Mouse (Mus musculus) embryonic facial prominence, embryonic 13.5 days (tissue): ENCODE results near the gene Opn1sw. TPM values are rescaled to one million over a fixed set of nuclear protein-coding genes. Genes with fewer than 3 reads are reported as not detected.

Source experiments
- microRNA-seq: library from miRNA; unstranded; fragments of <30 nt; microRNA quantifications from one replicate; pipeline ENCODE4, GENCODE M21; 2016
- polyA plus RNA-seq: library from polyadenylated mRNA; unstranded; fragments of >200 nt; fragmentation: Nextera tagmentation; extraction: Ambion mirVana; gene quantifications from 2 replicates; pipeline ENCODE4 v1.2.1, GENCODE M21; 2015

Gene Opn1sw
- polyA plus RNA-seq, 1 experiment from 2014 or later: 0.70 TPM

Small RNA genes lying within 50 kb of the gene (microRNA-seq; reads per million reads assigned to microRNA genes)
- 1.3 reads per million for gene Gm26220
- gene Gm44354: not detected

Other genes with a start within 250 kb of the Opn1sw start
- 47.4 and 50.6 TPM in 2 replicates for gene Rbm28, start 223.5 kb downstream of the Opn1sw start, polyA plus RNA-seq
- gene Prrt4, start 208.9 kb downstream of the Opn1sw start, polyA plus RNA-seq: 1.2 and 1.3 TPM in 2 replicates
- 39.1 and 39.5 TPM in 2 replicates for gene Impdh1, start 172.1 kb downstream of the Opn1sw start, polyA plus RNA-seq
- gene Hilpda, start 116.0 kb downstream of the Opn1sw start, polyA plus RNA-seq: 43.1 and 45.7 TPM in 2 replicates
- gene Fam71f2, start 108.9 kb downstream of the Opn1sw start, polyA plus RNA-seq: 0.55 and 1.0 TPM in 2 replicates
- gene Fam71f1, start 69.3 kb downstream of the Opn1sw start, polyA plus RNA-seq: not detected in 2 replicates
- gene Calu, start 40.4 kb downstream of the Opn1sw start, polyA plus RNA-seq: 378 and 449 TPM in 2 replicates
- gene Ccdc136, start 7.8 kb upstream of the Opn1sw start, polyA plus RNA-seq: 20.2 and 30.7 TPM in 2 replicates
- gene Flnc, start 44.8 kb upstream of the Opn1sw start, polyA plus RNA-seq: 11.3 and 12.2 TPM in 2 replicates
- 221 and 233 TPM in 2 replicates for gene Atp6v1f, start 79.2 kb upstream of the Opn1sw start, polyA plus RNA-seq
- 0.32 TPM in 1 of 2 replicates, not detected in the other for gene Atp6v1fnb, start 83.0 kb upstream of the Opn1sw start, polyA plus RNA-seq
- gene Kcp, start 119.5 kb upstream of the Opn1sw start, polyA plus RNA-seq: 37.9 and 44.7 TPM in 2 replicates
- 3.6 and 4.6 TPM in 2 replicates for gene Irf5, start 138.2 kb upstream of the Opn1sw start, polyA plus RNA-seq
- 97.3 and 97.6 TPM in 2 replicates for gene Tnpo3, start 221.4 kb upstream of the Opn1sw start, polyA plus RNA-seq